Mouse (Mus musculus) limb, embryonic 14.5 days (tissue): ENCODE measurements around the gene Apopt1. TPM values are rescaled to one million over a fixed set of nuclear protein-coding genes. Genes with fewer than 3 reads are reported as not detected.

Experiments
- ATAC-seq: fragments of 200-750 bp; cut with Nextera tagmentation; 2 replicates; pipeline ENCODE4 v1.8.0; 2017; ENCODE audit warnings: low read depth, moderate number of reproducible peaks, moderate TSS enrichment; ENCODE audit not compliant: low FRiP score
- DNase-seq: peaks from one replicate; pipeline ENCODE4 v3.0.0-alpha.2; 2015; ENCODE audit warnings: low spot score
- H3K27ac ChIP-seq: fragments of 300-500 bp; sonication (generic); replicated peaks from 2 replicates; pipeline ENCODE4 v1.5.1; 2014; ENCODE audit warnings: low read depth, mild to moderate bottlenecking, low read length, moderate library complexity, mixed read lengths
- H3K27me3 ChIP-seq: fragments of 300-500 bp; sonication (generic); 2 replicates; pipeline ENCODE4 v1.6.1; 2014; ENCODE audit warnings: low read length, mixed read lengths; ENCODE audit not compliant: control insufficient read depth, insufficient read depth
- H3K36me3 ChIP-seq: fragments of 300-500 bp; sonication (generic); 2 replicates; pipeline ENCODE4 v1.6.1; 2014; ENCODE audit warnings: mild to moderate bottlenecking, low read length, moderate library complexity, mixed read lengths; ENCODE audit not compliant: control insufficient read depth, insufficient read depth
- H3K4me1 ChIP-seq: fragments of 300-500 bp; sonication (generic); 2 replicates; pipeline ENCODE4 v1.6.1; 2014; ENCODE audit warnings: antibody characterized with exemption, low read length, mixed read lengths; ENCODE audit not compliant: control insufficient read depth, insufficient read depth
- H3K4me2 ChIP-seq: fragments of 300-500 bp; sonication (generic); replicated peaks from 2 replicates; pipeline ENCODE4 v1.6.1; 2014; ENCODE audit warnings: low read depth, mild to moderate bottlenecking, low read length, moderate library complexity; ENCODE audit not compliant: severe bottlenecking
- H3K4me3 ChIP-seq: fragments of 300-500 bp; sonication (generic); replicated peaks from 2 replicates; pipeline ENCODE4 v1.5.1; 2014; ENCODE audit warnings: low read length
- H3K9ac ChIP-seq: fragments of 300-500 bp; sonication (generic); 2 replicates; pipeline ENCODE4 v1.6.1; 2014; ENCODE audit warnings: mild to moderate bottlenecking, low read depth, low read length, moderate library complexity; ENCODE audit not compliant: severe bottlenecking
- H3K9me3 ChIP-seq: fragments of 300-500 bp; sonication (generic); 2 replicates; pipeline ENCODE4 v1.6.1; 2016; ENCODE audit warnings: low read length; ENCODE audit not compliant: control insufficient read depth
- POLR2A ChIP-seq: fragments of 200-500 bp; IDR thresholded peaks from 2 replicates; pipeline ENCODE4 v1.8.0; 2012; ENCODE audit warnings: inconsistent platforms, mild to moderate bottlenecking, moderate library complexity, borderline replicate concordance; ENCODE audit not compliant: insufficient read depth, insufficient read length; ENCODE audit errors: extremely low read depth
- WGBS: fragments of 180-500 bp; shearing (Covaris S2); extraction: QIAGEN DNeasy Blood & Tissue Kit; methylation state at CpG from one replicate; pipeline ENCODE4 v1.1.7; 2014; 5-methylcytosine and 5-hydroxymethylcytosine counted together
- polyA plus RNA-seq, 2 experiments: library from polyadenylated mRNA; depleted of rRNA in 1 of 2; stranded (reverse) in 1 of 2; unstranded in 1 of 2; fragments of >200 nt; fragmentation: Nextera tagmentation in 1 of 2; extraction: Ambion mirVana in 1 of 2; gene quantifications; 2 replicates each; pipeline versions ENCODE4 v1.2.1 to v1.2.3; 2012 to 2014

Gene Apopt1
- polyA plus RNA-seq, 2 experiments, result 39.7 to 50.7 TPM

DNA sequence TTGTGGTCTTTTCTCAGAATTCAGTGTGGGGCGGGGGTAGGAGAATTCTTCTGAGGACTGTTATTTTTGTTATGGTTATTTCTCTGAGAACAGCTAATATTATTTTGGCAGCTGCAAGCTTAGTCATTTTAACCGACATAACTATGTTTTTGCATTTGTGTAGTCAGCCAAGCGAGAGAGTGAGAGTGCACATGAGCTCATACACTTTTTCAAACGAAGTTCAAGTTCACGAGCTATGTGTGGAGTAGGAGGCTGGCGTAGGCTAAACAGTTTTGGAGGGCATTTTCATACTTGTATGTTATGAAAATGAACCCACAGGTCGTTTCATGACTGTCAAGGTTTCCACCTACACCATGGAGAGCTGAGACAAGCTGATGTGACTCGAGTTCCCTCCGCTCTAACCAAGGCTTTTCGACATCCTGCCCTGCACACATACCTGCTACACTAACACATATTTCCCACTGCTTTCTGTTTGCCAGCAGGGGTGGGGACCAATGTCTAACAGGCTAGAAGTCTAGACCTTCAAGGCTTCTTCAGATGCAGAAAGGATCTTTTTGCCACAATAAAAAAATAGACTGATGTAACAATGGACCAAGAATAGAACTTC lies 55.4 kb downstream of the Apopt1 start:
- peaks cover 11% of the 10 kb centered on the region for H3K4me1 ChIP-seq
- ATAC-seq (no peak), DNase-seq (no peak)
- H3K9me3 ChIP-seq, result no peaks in the 10 kb centered on the region
- peaks cover 21% of the 10 kb centered on the region for H3K36me3 ChIP-seq
- TF ChIP-seq POLR2A, result no peak
- H3K4me2 ChIP-seq, result no peak overlapping the region
- H3K4me3 ChIP-seq, result no peak overlapping the region
- H3K27ac ChIP-seq, result no peak overlapping the region
- no peaks in the 10 kb centered on the region for H3K27me3 ChIP-seq
- no peak overlapping the region for H3K9ac ChIP-seq
- 87% methylated on average over 10 of the region's 10 CpGs for WGBS

GRCm38 (mm10) chr12:111769306-111769705 lies 56.2 kb downstream of the Apopt1 start:
- peak; percentile 82 for DNase-seq
- ATAC-seq, result peak; percentile 60; the same call in 1 of the 2 replicates
- Histone ChIP-seq H3K36me3 (peaks cover 30% of the 10 kb centered on the region), H3K4me2 (no peak overlapping the region), H3K9me3 (no peaks in the 10 kb centered on the region), H3K4me3 (no peak overlapping the region), H3K4me1 (peaks cover 11% of the 10 kb centered on the region), H3K27ac (peak overlapping the region; percentile 43; the same call in 1 of the 2 replicates), H3K27me3 (no peaks in the 10 kb centered on the region), H3K9ac (no peak overlapping the region)
- WGBS, result 31% methylated on average over 10 of the region's 10 CpGs
- TF ChIP-seq POLR2A, result no peak

GRCm38 (mm10) chr12:111769816-111770577 lies 56.9 kb downstream of the Apopt1 start:
- H3K4me3 ChIP-seq, result no peak overlapping the region
- H3K4me2 ChIP-seq, result no peak overlapping the region
- no peaks in the 10 kb centered on the region for H3K27me3 ChIP-seq
- H3K9me3 ChIP-seq, result no peaks in the 10 kb centered on the region
- H3K36me3 ChIP-seq, result peaks cover 37% of the 10 kb centered on the region
- WGBS, result 57% methylated on average over 9 of the region's 9 CpGs
- no peak for TF ChIP-seq POLR2A
- no peak for ATAC-seq
- no peak overlapping the region for H3K9ac ChIP-seq
- H3K4me1 ChIP-seq, result peaks cover 11% of the 10 kb centered on the region
- peak overlapping the region; percentile 43; the same call in 1 of the 2 replicates for H3K27ac ChIP-seq
- no peak for DNase-seq

DNA sequence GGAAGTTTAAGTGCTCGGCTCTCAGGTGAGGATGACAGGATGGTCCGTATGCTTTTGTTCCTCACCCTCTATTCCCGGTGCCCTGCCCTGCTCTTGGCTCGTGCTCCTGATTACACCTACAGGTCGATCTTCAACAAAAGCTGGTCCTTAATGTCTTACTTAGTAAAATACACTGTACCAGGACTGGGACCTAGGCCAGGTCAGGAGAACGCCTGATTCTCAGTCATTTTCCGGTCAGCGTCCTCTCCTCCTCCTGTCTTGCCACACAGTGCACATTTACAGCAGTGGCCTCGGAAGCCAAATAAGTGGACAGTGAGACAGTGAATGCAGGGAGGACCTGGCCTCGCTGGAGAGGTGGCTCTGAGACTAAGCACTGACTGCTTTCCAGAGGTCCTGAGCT lies 57.6 kb downstream of the Apopt1 start:
- Histone ChIP-seq H3K4me2 (no peak overlapping the region), H3K4me3 (no peak overlapping the region), H3K9ac (no peak overlapping the region), H3K36me3 (peaks cover 44% of the 10 kb centered on the region), H3K4me1 (peaks cover 11% of the 10 kb centered on the region), H3K27ac (no peak overlapping the region), H3K9me3 (no peaks in the 10 kb centered on the region), H3K27me3 (no peaks in the 10 kb centered on the region)
- 92% methylated on average over 10 of the region's 10 CpGs for WGBS
- ATAC-seq, result no peak
- TF ChIP-seq POLR2A, result no peak
- no peak for DNase-seq

- DNase-seq (no peak), ATAC-seq (no peak)
- no peaks in the 10 kb centered on the region for H3K27me3 ChIP-seq
- WGBS, result 92% methylated on average over 16 of the region's 16 CpGs
- peaks cover 7% of the 10 kb centered on the region for H3K4me1 ChIP-seq
- no peak for TF ChIP-seq POLR2A
- H3K36me3 ChIP-seq, result peaks cover 77% of the 10 kb centered on the region
- no peak overlapping the region for H3K4me3 ChIP-seq
- no peak overlapping the region for H3K4me2 ChIP-seq
- H3K9ac ChIP-seq, result no peak overlapping the region
- H3K27ac ChIP-seq, result no peak overlapping the region
- H3K9me3 ChIP-seq, result no peaks in the 10 kb centered on the region
Measured at GRCm38 (mm10) chr12:111774156-111774555, 61.1 kb downstream of the Apopt1 start.
